ENCODE assay signal across 10 mouse cellular contexts in the genomic region with DNA sequence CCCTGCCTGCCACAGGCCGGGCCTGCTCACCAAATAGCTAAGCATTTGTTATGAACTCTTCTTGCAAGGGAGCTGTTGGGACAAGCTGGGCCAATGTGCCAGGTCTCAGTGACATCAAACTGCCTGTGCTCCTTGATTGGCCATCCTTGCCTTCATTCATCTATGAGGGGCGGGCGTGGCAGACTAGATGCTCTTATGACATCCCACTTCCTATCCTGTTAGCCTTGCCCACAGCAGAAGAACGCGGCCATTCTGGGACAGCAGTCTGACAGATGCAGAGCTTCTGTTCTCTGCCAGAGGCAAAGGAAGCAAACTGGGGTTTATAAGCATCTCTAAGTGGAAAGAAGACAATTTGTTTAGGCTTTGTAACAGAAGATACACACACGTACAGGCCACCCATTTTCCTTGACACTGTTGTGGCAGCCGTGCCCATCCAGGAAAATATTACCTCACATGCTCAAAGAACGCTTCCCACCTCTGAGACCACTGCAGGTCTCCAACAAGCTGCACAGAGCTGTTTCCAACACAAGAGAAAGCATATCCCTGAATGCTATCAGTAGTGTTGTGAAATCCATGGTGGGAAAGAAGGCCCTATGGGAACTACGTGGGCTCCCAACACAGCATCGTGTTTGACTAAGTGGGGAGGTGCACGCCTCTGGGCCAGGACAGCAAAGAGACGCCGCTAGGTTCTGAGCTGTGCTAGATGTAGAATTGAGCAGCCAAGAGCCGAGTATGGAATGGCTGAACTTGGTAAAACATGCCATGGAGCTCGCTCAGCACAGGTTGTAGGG.
A peak's percentile ranks its signal among the peaks of the same experiment; 100 is the strongest.
DNase-seq lines count a peak whose midpoint lies in the region.
"Had no signal": no experiment of that assay in that cellular context is flagged by ENCODE, and none has a peak within 500 bp of the region (broad histone marks: within the 10 kb centered on the region; RNA-seq: fewer than 3 reads in every experiment).

No protein-coding gene starts in this region.

- H3K9me3 ChIP-seq in hindbrain, embryonic 10.5 days = no peaks in the 10 kb centered on the region

- peak; percentile 14 for DNase-seq in gastrocnemius, postnatal 25 days
- no peak for DNase-seq in gastrocnemius, adult 18-20 months (ENCODE audit: low spot score)
- DNase-seq in right cerebral cortex, postnatal 14 days = peak; percentile 29
- DNase-seq in right cerebral cortex, adult 18-20 months = no peak
- DNase-seq in heart, postnatal 36 days = peak; percentile 63 to 68
- peak; percentile 18 for DNase-seq in thymus, postnatal 25 days
- DNase-seq in left cerebral cortex, adult 11 months (ENCODE audit: low spot score) = no peak
- DNase-seq in hindbrain, embryonic 10.5 days (ENCODE audit: low spot score) = no peak
- DNase-seq: cerebellum, postnatal 25 days; left cerebral cortex, postnatal 4 days had no signal

- peaks cover 19% of the 10 kb centered on the region for H3K4me1 ChIP-seq in hindbrain, embryonic 10.5 days (replicated peaks)

- no peak overlapping the region for H3K27ac ChIP-seq in hindbrain, embryonic 10.5 days

- 91% methylated on average over 15 of the region's 15 CpGs for WGBS in hindbrain, embryonic 10.5 days

- H3K36me3 ChIP-seq in hindbrain, embryonic 10.5 days = no peaks in the 10 kb centered on the region

- intact Hi-C loops in heart, postnatal 36 days (cut with DNase I) = no loop called here

- H3K27me3 ChIP-seq in hindbrain, embryonic 10.5 days (ENCODE audit: insufficient read depth, poor library complexity, severe bottlenecking) = peaks cover 3% of the 10 kb centered on the region; the same call in 1 of the 2 replicates

- H3K4me3 ChIP-seq in hindbrain, embryonic 10.5 days = no peak overlapping the region

Comparison
In these comparisons a context has a peak if more than half of its experiments do, and no peak if none do; other contexts are left out.
1. DNase-seq: peak in gastrocnemius, postnatal 25 days (single experiment), right cerebral cortex, postnatal 14 days (single experiment), heart, postnatal 36 days (2 of 2) and thymus, postnatal 25 days (single experiment); none in gastrocnemius, adult 18-20 months (single experiment), right cerebral cortex, adult 18-20 months (single experiment), left cerebral cortex, adult 11 months (single experiment) and hindbrain, embryonic 10.5 days (single experiment).